ENCODE assay signal across 22 mouse cellular contexts in the genomic region with DNA sequence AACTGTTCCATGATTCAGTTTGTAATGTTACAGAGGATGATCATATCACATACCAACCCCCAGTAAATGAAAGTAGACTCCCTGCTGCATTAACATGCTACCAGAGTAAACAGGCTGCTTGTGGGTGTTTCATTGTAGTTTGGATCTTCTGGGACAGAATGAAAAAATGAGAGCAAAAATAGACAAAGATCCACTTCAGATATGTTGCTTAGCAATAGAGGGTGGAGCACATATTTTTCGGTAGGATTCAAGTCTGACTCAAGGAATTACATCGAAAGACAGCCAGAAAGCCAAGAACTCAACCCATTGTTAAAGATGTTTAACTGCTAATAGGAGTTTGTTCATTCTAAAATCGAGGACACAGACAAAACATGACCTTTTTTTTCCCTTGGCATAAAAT.
A peak's percentile ranks its signal among the peaks of the same experiment; 100 is the strongest.
DNase-seq lines count a peak whose midpoint lies in the region; TF ChIP-seq lines count a peak whose summit lies in the region.
"Had no signal": no experiment of that assay in that cellular context is flagged by ENCODE, and none has a peak within 500 bp of the region (broad histone marks: within the 10 kb centered on the region; RNA-seq: fewer than 3 reads in every experiment).

No protein-coding gene starts in this region.

- no peak overlapping the region for H3K4me3 ChIP-seq in layer of hippocampus, adult 2 months
- no peak overlapping the region for H3K4me3 ChIP-seq in thymus, adult 2 months (ENCODE audit: control insufficient read depth, insufficient read depth, low read length)
- H3K4me3 ChIP-seq: embryonic facial prominence, embryonic 10.5 days; embryonic facial prominence, embryonic 12.5 days; erythroblast, embryonic 14.5 days; forebrain, embryonic 13.5 days; forebrain, embryonic 15.5 days had no signal

- TF ChIP-seq CTCF in layer of hippocampus, adult 2 months (conservative IDR thresholded peaks at IDR 0.05) = no peak
- no peak for TF ChIP-seq CTCF in thymus, adult 2 months (IDR thresholded peaks at IDR 0.05; ENCODE audit: borderline replicate concordance, control insufficient read depth, extremely low read depth, insufficient read depth, low read length, poor library complexity)

- WGBS in thymus, adult 2 months = 85% methylated on average over 3 of the region's 3 CpGs

- no peaks in the 10 kb centered on the region for H3K36me3 ChIP-seq in thymus, adult 2 months (ENCODE audit: control insufficient read depth, insufficient read depth, low read length)
- H3K36me3 ChIP-seq: embryonic facial prominence, embryonic 10.5 days; embryonic facial prominence, embryonic 12.5 days; forebrain, embryonic 15.5 days had no signal

- no peaks in the 10 kb centered on the region for H3K4me1 ChIP-seq in thymus, adult 2 months (replicated peaks; ENCODE audit: control insufficient read depth, insufficient read depth, low read length)
- H3K4me1 ChIP-seq: embryonic facial prominence, embryonic 10.5 days; embryonic facial prominence, embryonic 12.5 days; forebrain, embryonic 13.5 days; forebrain, embryonic 15.5 days had no signal

- peak overlapping the region; percentile 59 for H3K27ac ChIP-seq in layer of hippocampus, adult 2 months
- H3K27ac ChIP-seq in thymus, adult 2 months (ENCODE audit: control insufficient read depth, insufficient read depth, low read length) = no peak overlapping the region
- H3K27ac ChIP-seq: embryonic facial prominence, embryonic 10.5 days; embryonic facial prominence, embryonic 12.5 days; forebrain, embryonic 13.5 days; forebrain, embryonic 15.5 days had no signal

- DNase-seq in layer of hippocampus, adult 2 months (ENCODE audit: low spot score in 2 of 2) = peak in 1 of 2 experiments; percentile 24
- DNase-seq in layer of hippocampus, adult 9-10 months (ENCODE audit: low spot score) = no peak
- DNase-seq in Muller cell, postnatal 12 days (ENCODE audit: inconsistent ontology term) = peak; percentile 72
- peak; percentile 64 for DNase-seq in brain, adult 2 months (ENCODE audit: low read depth, low spot score)
- peak; percentile 4 for DNase-seq in fibroblast of lung, adult 2 months (ENCODE audit: low read depth)
- no peak for DNase-seq in adrenal gland, postnatal 36 days
- no peak for DNase-seq in testis, postnatal 14 days (ENCODE audit: low spot score)
- DNase-seq in thymus, adult 2 months = no peak
- DNase-seq: adrenal gland, adult 8-10 months; adrenal gland, postnatal 14 days; cerebellum, adult 11-12 months; cerebellum, adult 2 months; cerebellum, adult 9-10 months; cerebellum, postnatal 10 days; cerebellum, postnatal 25 days; forebrain, postnatal 0 days had no signal

- TF ChIP-seq POLR2A in thymus, adult 2 months (IDR thresholded peaks at IDR 0.05; ENCODE audit: control insufficient read depth, extremely low read depth, insufficient read depth, low read length, poor library complexity) = no peak

- H3K27me3 ChIP-seq in thymus, adult 2 months (ENCODE audit: control insufficient read depth, insufficient read depth, low read length) = no peaks in the 10 kb centered on the region
- H3K27me3 ChIP-seq: embryonic facial prominence, embryonic 12.5 days; forebrain, embryonic 13.5 days; forebrain, embryonic 15.5 days; Patski had no signal

Comparison
In these comparisons a context has a peak if more than half of its experiments do, and no peak if none do; other contexts are left out.
1. DNase-seq: peak in Muller cell, postnatal 12 days (single experiment), brain, adult 2 months (single experiment) and fibroblast of lung, adult 2 months (single experiment); none in layer of hippocampus, adult 9-10 months (single experiment), adrenal gland, postnatal 36 days (0 of 2), testis, postnatal 14 days (single experiment) and thymus, adult 2 months (single experiment).